Mouse (Mus musculus): Measurements from ENCODE around the gene Dhfr. TPM values are rescaled to one million over a fixed set of nuclear protein-coding genes. Genes with fewer than 3 reads are reported as not detected.
"Not testable (repeated sequence)": the region's sequence is repeated elsewhere in the genome, so short reads cannot be mapped to it uniquely, and the experiment has no call there.

Gene Dhfr
- total RNA-seq (2021), result 1 to 10 TPM; 7.9 to 8.4 TPM

DNA sequence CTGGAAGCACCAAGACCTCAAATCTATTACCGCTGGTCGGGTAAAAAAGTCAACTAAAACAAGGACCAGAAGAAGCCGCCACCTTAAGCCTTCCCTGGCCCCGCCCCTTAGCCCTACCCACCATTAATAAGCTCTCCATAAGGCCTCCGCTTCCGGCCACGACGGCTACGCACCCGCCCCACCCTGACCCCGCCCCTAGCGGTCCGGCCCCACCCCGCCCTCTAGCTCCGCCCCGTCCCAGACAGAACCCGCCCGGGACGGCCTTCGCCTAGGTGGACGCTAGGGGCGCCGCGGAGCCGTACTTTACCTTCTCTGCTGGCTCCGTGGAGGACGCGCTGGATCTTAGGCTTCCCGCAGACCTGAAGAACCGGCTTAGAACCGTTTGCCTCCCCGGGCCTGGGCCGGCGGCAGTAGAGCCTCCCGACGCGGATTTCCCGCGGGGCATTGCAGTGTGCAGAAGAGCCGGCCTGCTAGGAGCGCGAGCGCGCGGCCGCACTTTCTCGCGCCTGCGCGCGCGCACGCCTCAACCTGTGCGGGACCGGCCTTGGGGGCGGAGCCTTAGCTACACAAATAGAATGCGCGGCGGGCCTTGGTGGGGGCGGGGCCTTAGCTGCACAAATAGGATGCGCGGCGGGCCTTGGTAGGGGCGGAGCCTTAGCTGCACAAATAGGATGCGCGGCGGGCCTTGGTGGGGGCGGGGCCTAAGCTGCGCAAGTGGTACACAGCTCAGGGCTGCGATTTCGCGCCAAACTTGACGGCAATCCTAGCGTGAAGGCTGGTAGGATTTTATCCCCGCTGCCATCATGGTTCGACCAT is at the start of gene Dhfr, which contains the start of gene Msh3:
Gene Dhfr, plus strand, starts transcription at position 271 of the 816 bp plus-strand sequence.
Gene Msh3, minus strand, starts transcription at position 548 of the 816 bp plus-strand sequence.
- DNase-seq, result peak; percentile 98

DNA sequence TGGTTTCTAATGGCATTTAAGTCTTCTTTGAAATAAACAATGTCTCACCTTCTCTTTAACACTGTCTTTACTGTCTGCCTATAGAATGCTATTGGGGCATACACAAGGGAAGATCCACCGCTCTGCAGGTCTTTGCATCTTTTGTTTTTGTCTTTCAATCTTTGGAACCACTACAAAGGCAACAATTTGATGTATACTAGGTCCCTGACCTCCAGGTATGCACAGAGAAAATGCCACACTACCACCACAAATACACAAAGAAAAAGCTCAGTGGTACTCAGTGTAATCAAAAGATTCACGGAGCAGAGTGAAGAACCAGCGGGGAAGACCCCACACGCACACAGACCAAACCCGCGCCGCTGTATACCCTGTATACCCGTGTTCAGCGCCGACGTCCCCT is 48.8 kb upstream of the Dhfr start, which contains the start of gene Gm20379:
Gene Gm20379, plus strand, starts transcription at position 301 of the 400 bp plus-strand sequence.
- DNase-seq, result no peak

DNA sequence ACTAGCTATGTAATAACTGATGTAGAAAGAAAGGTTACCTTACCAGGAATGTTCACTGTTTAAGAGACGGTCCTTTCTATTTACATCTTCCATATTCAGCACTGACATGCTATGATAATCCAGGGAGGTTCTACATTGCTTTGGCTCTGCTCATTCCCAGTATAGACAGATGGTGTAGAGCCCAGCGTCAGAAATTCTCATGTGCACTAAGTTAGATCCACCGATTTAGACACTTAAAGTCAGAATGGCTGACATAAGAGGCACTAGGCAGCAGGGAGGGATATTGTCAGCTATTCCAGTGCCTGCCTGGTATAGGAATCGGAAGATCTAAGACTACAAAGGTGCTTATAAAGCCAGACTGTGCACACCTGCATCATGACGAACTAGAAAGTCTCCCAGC is 39.9 kb upstream of the Dhfr start:
- no peak for DNase-seq

DNA sequence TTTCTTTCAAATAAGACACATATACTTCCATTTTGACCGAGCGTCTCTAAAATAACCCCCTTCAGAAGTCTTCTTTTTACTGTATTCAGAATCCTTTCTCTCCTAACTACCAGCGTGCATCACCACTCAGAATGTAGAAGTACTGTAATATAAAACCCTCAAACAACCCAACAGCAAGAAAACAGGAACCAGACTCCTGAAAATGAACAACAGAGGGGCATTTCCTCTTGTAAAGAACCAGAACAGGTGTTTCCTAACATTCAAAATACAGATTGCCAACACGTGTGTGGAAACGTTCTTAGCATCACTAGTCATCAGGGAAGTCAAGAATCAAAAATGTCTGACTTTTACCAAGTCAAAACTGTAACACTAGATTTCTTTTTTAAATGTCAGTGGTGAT is 33.8 kb upstream of the Dhfr start:
- DNase-seq, result no peak

DNA sequence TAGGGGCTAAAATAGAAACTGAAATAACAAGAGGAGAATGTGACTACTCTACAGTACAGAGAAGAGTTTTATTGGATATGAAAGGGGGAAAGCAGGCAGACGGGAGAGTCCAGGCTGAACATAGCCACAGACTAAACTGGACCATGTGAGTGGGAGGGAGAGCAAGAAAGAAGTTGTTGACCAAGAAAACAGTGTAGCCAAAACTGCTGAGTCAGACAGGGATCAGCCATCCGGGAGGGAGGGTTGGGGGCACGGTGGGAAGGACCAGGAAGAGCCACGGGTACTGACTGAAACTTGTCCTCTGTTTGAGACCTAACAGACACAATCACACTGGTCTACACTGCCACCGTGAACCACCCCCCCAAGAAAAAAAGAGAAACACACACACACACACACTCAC is 28.5 kb upstream of the Dhfr start:
- no peak for DNase-seq

DNA sequence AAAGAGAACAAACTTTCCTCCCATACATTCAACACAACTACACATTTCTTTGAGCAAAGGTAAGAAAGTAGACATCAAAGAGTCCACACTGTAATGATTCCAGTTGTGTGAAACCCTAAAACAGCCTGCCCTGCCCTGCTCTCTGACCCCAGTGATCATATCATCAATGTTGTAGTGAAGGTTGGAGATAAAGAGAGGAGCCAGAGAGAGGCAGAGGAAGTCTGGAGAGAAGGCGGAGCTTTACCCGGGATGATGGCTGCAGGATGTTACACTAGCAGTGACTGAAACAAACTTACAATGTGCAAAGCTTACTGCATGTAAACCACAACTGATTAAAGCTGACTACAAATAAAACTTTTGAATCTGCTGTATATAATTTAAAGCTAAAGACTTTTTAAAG is 26.5 kb upstream of the Dhfr start:
- no peak for DNase-seq

DNA sequence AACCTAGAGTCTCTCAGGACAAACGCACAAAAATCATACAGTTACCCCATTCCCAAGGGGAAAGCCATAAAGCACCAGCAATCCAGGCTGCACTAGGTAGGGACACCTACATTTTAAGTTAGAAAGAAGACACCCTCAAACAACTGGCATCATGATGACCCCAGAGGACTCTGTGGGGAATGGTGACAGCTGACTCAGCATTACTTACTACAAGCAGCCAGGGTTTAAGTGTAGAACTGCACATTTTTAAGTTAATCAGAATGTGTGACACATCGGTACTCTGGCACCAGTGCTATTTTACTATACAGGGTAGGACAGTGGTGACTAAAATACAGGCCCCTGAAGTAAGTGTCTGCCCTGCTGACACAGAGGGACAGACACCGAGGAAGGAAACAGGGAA is 23.9 kb upstream of the Dhfr start:
- no peak for DNase-seq

DNA sequence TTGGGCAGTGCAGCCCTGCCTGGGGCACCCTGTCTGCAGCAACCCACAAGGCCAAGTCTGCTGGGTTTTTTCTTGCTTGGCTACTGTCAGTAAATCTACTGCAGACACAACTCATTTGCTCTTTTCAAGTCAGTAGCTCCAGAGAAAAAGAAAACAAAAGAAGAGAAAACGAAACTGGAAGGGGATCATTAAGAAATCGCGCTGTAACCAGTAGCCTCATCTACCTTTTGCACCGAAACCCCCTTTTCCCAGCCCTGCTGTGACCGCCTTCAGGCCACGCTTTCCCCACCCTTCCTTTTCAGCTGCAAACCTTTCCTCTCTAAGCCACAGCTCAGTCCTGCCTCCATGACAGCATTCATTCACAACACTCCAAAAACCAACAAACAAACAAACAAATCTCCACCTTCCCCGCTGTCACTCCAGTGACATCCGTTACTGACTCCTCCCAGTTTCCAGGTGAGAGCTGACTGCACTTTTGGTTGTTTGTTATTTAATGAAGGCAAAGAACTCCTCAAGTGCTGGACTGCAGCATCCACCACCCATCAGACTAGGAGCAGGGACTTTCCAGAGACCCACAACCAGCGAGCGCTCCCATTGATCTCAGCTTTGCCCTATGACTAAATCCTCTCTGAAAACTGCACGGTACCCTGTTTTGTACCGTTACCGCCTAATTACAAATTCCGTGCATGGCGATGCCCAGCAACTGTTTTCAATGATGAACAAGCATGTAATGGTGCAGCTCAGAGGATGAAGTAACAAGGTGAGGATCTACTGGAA is 22.2 kb upstream of the Dhfr start:
- no peak for DNase-seq

DNA sequence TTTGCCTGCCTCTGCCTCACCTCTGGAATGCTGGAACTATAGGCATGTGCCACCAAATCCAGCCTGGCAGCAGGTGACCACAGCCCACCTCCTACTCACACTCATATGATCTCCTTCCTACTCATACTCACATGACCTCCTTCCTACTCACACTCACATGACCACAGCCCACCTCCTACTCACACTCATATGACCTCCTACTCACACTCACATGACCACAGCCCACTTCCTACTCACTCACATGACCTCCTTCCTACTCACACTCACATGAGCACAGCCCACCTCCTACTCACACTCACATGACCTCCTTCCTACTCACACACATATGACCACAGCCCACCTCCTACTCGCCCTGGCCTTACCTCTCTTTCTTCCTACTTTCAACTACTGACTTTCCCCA is 17.7 kb upstream of the Dhfr start:
- DNase-seq, result no peak

DNA sequence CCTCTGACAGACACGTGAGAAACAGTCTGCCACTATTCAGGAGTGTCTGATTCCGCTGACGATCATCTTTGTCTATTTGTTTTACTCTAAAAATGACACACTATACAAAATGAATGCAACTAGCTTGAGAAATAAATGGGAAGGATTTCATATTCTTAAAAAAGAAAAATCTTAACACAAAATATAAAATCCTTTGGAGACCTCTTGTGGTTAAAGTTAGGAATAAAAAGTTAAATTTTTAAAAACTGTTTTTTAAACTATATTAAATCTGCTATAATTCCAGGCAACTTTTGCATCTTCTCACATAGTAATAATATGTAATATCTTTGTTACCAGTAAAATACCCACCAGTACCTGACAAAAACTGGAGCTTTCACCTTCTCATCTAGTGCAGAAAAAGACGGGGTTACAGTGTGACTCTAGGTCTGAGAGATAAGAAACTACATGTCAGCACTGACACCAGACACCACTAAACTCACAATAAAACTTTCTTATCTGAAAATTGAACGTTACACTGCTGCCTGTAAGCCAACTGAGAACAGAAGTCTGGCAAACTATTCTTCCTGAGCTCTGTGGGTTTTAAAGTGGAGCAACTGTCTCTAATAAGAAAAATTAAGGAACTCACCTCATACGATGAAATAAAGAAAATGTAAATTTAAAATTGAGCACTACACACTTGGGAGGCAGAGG is 16.6 kb upstream of the Dhfr start:
- no peak for DNase-seq

DNA sequence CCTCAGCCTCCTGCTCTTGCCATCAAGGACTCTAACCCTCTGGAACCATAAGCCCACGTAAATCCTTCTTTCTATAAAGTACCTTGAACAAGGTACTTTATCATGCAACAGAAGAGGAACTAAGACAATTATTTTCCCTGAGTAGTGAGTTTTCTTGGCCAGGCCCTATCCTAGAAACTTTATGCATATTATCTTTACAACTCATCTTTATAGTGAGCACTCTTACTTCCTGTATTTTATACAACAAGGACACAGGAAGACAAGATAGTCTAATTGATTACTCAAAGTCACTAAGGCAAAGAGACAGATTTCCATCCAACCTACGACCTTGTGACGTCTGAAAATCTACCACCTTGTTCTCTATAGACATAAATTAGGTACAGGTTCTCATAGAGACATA is 14.7 kb upstream of the Dhfr start:
- no peak for DNase-seq

DNA sequence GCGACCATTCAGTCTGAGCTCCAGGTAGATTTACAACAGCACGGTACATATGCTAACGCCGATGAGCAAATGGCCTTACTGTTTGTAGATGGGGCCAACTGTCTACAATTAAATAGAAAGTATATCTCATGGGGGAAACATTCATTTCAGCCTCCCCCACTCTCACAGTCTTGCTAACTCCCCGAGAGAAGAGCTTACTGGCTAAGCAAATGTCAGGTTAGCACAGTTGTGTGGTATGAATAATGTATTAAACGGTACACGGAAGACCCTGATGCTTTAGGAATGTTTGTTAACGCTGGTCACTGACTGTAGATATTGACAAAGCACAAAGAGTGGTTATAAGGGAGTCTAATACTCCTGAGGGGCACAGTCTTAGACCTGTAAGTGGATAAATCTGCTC is 10.5 kb upstream of the Dhfr start:
- no peak for DNase-seq

DNA sequence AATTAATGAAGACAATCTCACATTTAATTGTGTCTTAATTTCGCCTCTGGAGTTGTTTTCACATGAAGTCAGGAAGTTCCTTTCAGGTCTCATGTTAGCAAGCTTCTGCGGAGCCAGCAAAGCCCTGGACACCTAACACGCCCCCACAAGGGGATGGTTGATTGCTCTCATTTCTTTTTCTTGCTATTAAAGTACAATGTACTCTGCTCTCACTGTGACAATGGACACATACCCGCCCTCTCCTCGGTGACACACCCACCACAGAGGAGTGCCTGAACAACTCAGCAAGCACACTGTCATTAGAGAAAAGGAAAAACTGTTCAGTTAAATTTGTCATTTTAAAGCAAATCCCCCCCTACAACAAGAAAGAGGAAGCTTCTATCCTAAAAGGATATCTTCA is 8.2 kb upstream of the Dhfr start:
- no peak for DNase-seq

DNA sequence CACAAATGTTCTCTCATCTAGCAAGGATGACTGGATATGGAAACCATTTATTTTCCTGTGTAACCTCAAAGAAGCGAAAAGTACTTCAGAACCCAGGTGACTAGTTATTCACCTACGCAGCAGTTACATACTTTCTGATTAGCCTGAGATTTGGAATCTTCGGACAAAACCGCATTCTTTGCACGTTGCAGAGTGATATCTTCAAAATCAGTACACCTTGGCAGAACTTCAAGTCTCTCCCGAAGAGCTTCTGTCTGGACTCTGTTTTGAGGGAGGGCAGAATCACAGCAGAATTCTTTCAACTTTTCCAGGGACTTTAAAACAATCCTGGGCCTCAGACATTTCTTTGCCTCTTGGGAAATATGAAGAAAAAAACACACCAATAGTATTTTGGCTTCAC is 3.4 kb upstream of the Dhfr start:
- DNase-seq, result no peak

DNA sequence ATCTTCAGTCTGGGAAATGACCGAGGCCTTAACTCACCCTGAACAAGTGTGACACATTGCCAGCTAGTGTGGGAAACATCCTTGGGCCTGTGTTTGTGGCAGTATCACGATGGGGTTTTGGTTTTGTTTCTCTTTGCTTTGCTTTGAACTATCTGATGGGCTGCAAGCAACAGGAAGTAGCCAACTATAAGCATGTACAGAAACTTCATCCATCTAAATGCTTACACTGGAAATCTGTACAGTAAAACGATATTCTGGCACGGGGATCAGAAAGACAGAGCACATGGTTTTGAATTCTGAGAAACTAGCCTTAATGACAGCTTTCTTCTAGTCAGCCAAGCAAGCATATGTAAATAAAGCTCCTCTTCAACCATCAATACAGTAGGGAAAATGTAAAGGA is 570 bp upstream of the Dhfr start:
- no peak for DNase-seq

DNA sequence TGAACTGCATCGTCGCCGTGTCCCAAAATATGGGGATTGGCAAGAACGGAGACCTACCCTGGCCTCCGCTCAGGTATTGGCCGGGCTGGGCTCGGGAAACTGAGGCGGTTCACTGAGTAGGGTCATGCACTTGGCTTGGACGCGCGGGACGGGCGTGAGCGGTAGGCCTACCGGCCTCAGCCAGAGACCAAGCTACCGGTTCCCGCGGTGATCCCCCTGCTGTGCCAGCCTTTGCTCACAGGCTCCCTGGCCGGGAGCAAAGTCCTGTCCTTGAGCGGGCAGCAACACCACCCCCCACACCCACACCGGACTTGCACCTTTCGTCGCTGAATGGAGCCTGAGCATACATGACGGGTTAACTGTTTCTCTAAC is 732 bp downstream of the Dhfr start:
- DNase-seq, result no peak

DNA sequence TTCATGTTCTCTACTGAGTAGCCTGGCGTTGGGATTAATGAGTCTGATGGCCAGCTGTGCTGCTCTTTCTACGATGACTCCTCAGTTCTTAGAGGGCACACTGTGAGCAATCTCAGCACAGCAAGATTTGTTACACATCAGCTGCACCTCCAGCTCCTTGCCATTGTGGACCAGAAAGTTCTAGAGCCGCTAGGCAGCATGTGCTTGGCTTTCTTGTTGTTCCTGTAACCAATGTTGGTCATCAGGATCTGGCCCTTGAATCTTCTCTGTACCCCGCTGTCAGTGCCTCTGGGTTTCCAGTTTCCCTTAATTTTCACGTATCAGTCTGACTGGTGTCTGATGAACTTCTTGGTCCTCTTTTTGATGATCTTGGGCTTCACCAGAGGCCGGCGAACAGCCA is 1.9 kb downstream of the Dhfr start:
- DNase-seq, result no peak

DNA sequence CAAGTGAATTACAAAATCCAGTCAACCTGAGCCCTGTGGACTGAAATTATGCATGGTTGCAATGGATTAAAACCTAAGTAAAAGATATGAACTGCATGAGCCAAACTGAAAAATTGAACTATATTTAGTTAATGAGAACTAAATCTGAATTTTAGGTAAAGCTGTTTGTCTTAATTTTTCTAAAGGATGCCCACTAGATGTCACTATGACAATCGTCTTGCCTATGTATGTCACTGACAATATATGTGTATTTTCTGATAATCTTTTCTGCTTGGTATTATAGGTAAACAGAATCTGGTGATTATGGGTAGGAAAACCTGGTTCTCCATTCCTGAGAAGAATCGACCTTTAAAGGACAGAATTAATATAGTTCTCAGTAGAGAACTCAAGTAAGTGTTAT is 3.1 kb downstream of the Dhfr start:
- DNase-seq, result no peak

DNA sequence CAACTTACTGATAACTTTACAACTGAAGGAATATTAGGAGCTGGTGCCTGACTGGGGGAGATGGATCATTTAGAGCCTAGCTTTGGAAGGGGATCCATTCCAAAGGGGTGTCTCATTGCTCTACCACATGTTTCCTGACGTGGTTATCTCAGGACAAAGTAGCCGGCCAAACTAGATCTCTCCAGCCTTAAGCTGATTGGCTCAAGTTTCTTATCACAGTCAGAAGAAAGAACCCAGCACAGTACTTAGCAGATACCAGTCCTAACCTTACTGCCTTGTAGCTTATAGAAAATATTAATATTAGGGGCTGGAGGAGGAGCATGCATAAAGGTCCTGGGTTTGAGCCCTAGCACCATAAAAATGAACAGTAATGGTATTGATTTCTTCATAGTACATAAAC is 7.1 kb downstream of the Dhfr start:
- no peak for DNase-seq

DNA sequence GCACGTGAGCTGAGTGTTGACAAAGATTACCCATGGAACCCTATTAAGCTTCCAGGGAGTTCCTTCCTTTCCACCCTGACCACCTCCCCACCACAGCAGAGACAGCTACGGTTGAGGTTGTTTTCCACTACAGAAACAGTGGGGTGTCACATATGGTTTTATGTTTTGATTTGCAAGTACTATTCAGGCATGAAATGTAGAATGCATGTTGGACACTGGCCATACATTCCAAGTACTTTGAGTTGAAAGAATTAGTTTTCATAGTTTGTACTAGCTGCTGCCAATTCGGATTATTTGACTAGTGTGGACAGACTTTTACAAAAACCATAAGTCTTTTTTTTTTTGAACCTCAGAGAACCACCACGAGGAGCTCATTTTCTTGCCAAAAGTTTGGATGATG is 10.8 kb downstream of the Dhfr start:
- DNase-seq, result no peak

DNA sequence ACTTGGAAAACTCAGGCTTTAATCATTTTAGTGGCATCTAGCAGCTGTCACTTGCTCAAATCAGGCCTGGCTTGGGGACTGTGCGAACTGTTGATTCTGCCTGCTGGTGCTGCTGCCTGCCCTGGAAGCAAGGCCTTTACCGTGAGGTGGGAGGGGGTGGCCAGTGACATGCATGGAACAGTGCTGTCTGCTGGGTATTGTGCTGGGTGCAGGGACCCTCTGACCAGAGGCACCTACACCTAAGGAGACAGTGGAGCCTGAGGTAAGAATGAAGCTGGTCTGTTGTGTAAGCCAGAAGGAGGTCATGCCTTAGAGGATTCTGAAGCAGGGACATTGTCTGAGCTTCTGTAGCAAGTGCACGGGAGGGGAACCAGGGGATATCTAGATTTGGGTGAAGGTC is 16.3 kb downstream of the Dhfr start:
- no peak for DNase-seq

DNA sequence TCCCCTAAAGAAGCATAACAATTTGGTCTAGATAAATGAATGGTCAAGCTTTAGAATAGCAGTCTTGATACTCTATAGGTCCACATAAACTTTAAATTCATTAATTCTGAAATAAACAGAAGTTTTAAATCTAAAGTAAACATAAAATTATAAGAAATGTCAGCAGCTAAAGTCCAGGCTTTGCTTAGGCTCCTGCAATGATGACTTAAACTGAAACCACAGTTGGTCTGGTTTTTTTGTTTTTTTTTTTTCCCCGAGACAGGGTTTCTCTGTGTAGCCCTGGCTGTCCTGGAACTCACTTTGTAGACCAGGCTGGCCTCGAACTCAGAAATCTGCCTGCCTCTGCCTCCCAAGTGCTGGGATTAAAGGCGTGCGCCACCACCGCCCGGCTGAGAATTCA is 16.9 kb downstream of the Dhfr start:
- not testable (repeated sequence) for DNase-seq

DNA sequence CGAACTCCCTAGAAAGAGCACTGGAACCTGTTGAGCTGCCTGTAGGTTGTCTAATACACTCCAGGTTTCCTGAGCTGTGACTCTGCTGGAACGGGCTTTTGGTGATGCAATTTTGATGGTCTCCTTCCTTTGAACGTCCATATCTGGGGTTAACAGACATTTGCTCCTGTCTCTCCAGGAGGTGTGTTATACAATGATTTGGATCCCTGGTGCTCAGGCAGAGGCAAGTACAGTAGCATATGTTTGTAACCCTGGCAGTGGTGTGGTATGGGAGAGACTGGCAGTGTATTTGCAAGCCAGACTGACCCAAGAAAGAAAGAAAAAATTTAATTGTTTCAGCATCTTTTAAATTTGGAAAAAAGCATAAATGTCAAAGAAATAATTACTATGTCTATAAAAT is 32.8 kb downstream of the Dhfr start:
- no peak for DNase-seq
